Mouse (Mus musculus): Measurements from ENCODE around the gene Cyct.

Gene Cyct

GRCm38 (mm10) chr2:76360226-76360625, at the start of gene Cyct:
Gene Cyct, minus strand, starts transcription at chr2:76360450.
- no peak for DNase-seq

GRCm38 (mm10) chr2:76409986-76410385, 49.7 kb upstream of the Cyct start:
- DNase-seq, result no peak

- no peak for DNase-seq
Observed at GRCm38 (mm10) chr2:76409526-76409925, 49.3 kb upstream of the Cyct start.

- DNase-seq, result peak; percentile 62
Observed at GRCm38 (mm10) chr2:76406937-76407441, 46.7 kb upstream of the Cyct start.

- peak; percentile 78 for DNase-seq
Observed at GRCm38 (mm10) chr2:76406151-76406936, 46.1 kb upstream of the Cyct start, which contains the start of gene Osbpl6. Gene Osbpl6, plus strand, starts transcription at chr2:76406508.

GRCm38 (mm10) chr2:76405596-76406150, 45.4 kb upstream of the Cyct start:
- peak; percentile 33 for DNase-seq

- DNase-seq, result no peak
Observed at GRCm38 (mm10) chr2:76400178-76400577, 39.9 kb upstream of the Cyct start.

- DNase-seq, result no peak
Observed at GRCm38 (mm10) chr2:76386531-76386930, 26.3 kb upstream of the Cyct start.

- no peak for DNase-seq
Observed at GRCm38 (mm10) chr2:76378646-76379045, 18.4 kb upstream of the Cyct start.

GRCm38 (mm10) chr2:76374544-76375206, 14.4 kb upstream of the Cyct start:
- DNase-seq, result no peak

- DNase-seq, result no peak
Observed at GRCm38 (mm10) chr2:76372244-76372643, 12.0 kb upstream of the Cyct start.

GRCm38 (mm10) chr2:76370656-76370922, 10.3 kb upstream of the Cyct start:
- DNase-seq, result no peak

- peak; percentile 91 for DNase-seq
Observed at GRCm38 (mm10) chr2:76369821-76370655, 9.8 kb upstream of the Cyct start, which contains the start of gene Rbm45. Gene Rbm45, plus strand, starts transcription at chr2:76369984.

- DNase-seq, result no peak
Observed at GRCm38 (mm10) chr2:76368861-76369660, 8.8 kb upstream of the Cyct start.

GRCm38 (mm10) chr2:76367188-76367922, 7.1 kb upstream of the Cyct start:
- peak; percentile 85 for DNase-seq

- no peak for DNase-seq
Observed at GRCm38 (mm10) chr2:76365811-76366210, 5.6 kb upstream of the Cyct start.

GRCm38 (mm10) chr2:76362111-76362510, 1.9 kb upstream of the Cyct start:
- DNase-seq, result no peak

- DNase-seq, result no peak
Observed at GRCm38 (mm10) chr2:76347839-76348238, 12.4 kb downstream of the Cyct start.

GRCm38 (mm10) chr2:76342146-76342545, 18.1 kb downstream of the Cyct start:
- no peak for DNase-seq

GRCm38 (mm10) chr2:76338215-76339156, 21.8 kb downstream of the Cyct start, which contains the start of gene Pde11a:
Gene Pde11a, minus strand, starts transcription at chr2:76338774.
- DNase-seq, result peak; percentile 18

Data from lung, postnatal 10 days (tissue).